Comparison of ENCODE assay signal across 8 mouse cellular contexts in genomic region chr10:78338180-78338579, GRCm38 (mm10). TPM values are rescaled to one million over a fixed set of nuclear protein-coding genes. Genes with fewer than 3 reads are reported as not detected.
DNase-seq lines count a peak whose midpoint lies in the region; ATAC-seq and TF ChIP-seq lines count a peak whose summit lies in the region.

No protein-coding gene starts in this region.

- no peak for TF ChIP-seq CTCF in Patski (IDR thresholded peaks at IDR 0.05)

- in situ Hi-C loops in Patski (cut with MboI; ENCODE audit: low pct_unique_long_range_greater_than_20kb), result no loop called here

- peak; percentile 87 for ATAC-seq in Patski

- POLR2A ChIA-PET in Patski (lab: Charles Lee), result interaction anchor here (0.5 to 0.6 kb wide), 2 partner anchors 20 to 87 kb away, joined by 3 read pairs; no protein-coding TSS in a partner anchor

- CTCF ChIA-PET in Patski (lab: Charles Lee), result interaction anchor here (1.0 to 1.8 kb wide), 5 partner anchors 9 to 41 kb away, joined by 3 to 8 read pairs (median 4); no protein-coding TSS in a partner anchor

- no peaks in the 10 kb centered on the region for H3K27me3 ChIP-seq in Patski

- peak; percentile 46 for DNase-seq in kidney, adult 9 months
- no peak for DNase-seq in kidney, adult 18-20 months
- DNase-seq in Patski (ENCODE audit: low read depth, low spot score), result peak; percentile 62
- DNase-seq in heart, adult 18-20 months, result peak; percentile 76 to 87
- DNase-seq in kidney, postnatal 4 days, result peak; percentile 39 to 58
- no peak for DNase-seq in embryo, embryonic 10 days (ENCODE audit: low spot score)
- no peak for DNase-seq in layer of hippocampus, adult 9-10 months (ENCODE audit: low spot score)
- DNase-seq in layer of hippocampus, adult 8-10 months (ENCODE audit: low spot score in 2 of 2), result no peak

RNA-seq across cellular contexts. Expression of gene Agpat3, which starts 14.1 kb away (rescaled TPM):
- polyA plus RNA-seq in Patski (2021), result 98.9 TPM
- total RNA-seq in heart, adult 18-20 months (2021), result 100 to 1,000 TPM; 214 to 237 TPM
- 100 to 1,000 TPM; 201 to 224 (median 209) TPM for total RNA-seq in layer of hippocampus, adult 8-10 months (2022)

Comparison
In these comparisons a context has a peak if more than half of its experiments do, and no peak if none do; other contexts are left out.
1. DNase-seq: peak in kidney, adult 9 months (single experiment), Patski (single experiment), heart, adult 18-20 months (2 of 2) and kidney, postnatal 4 days (2 of 2); none in kidney, adult 18-20 months (single experiment), embryo, embryonic 10 days (single experiment), layer of hippocampus, adult 9-10 months (single experiment) and layer of hippocampus, adult 8-10 months (0 of 2).